Mouse (Mus musculus) CD4-positive, CD25-positive, alpha-beta regulatory T cell (primary cell): ENCODE results near the gene Ush2a. TPM values are rescaled to one million over a fixed set of nuclear protein-coding genes. Genes with fewer than 3 reads are reported as not detected.

ENCODE experiments used
- polyA plus RNA-seq: library from polyadenylated mRNA; unstranded; fragments of 100-300 nt; shearing (Covaris generic); gene quantifications from one replicate; pipeline ENCODE4 v1.2.1, GENCODE M21; 2017

Gene Ush2a
- 0.05 TPM for polyA plus RNA-seq

GRCm38 (mm10) chr1:188261903-188262682 is at the start of gene Ush2a:
Gene Ush2a, plus strand, starts transcription at chr1:188262023.

GRCm38 (mm10) chr1:189007239-189007979 is 745.6 kb downstream of the Ush2a start, which contains the start of gene Kctd3:
Gene Kctd3, minus strand, starts transcription at chr1:189007841.

